Mouse (Mus musculus) liver, embryonic 12.5 days (tissue): ENCODE data around the gene Nfkbid. TPM values are rescaled to one million over a fixed set of nuclear protein-coding genes. Genes with fewer than 3 reads are reported as not detected.
"Not testable (repeated sequence)": the region's sequence is repeated elsewhere in the genome, so short reads cannot be mapped to it uniquely, and the experiment has no call there.

Source experiments
- ATAC-seq: fragments of 200-750 bp; cut with Nextera tagmentation; 2 replicates; pipeline ENCODE4 v1.8.0; 2017; ENCODE audit warnings: moderate number of reproducible peaks, mild to moderate bottlenecking, moderate library complexity
- H3K27ac ChIP-seq: fragments of 300-500 bp; sonication (generic); 2 replicates; pipeline ENCODE4 v1.5.1; 2016; ENCODE audit warnings: mild to moderate bottlenecking
- H3K27me3 ChIP-seq: fragments of 300-500 bp; sonication (generic); replicated peaks from 2 replicates; pipeline ENCODE4 v1.6.1; 2016; ENCODE audit warnings: mild to moderate bottlenecking, moderate library complexity
- H3K36me3 ChIP-seq: fragments of 300-500 bp; sonication (generic); 2 replicates; pipeline ENCODE4 v1.6.1; 2016; ENCODE audit warnings: mild to moderate bottlenecking, moderate library complexity
- H3K4me1 ChIP-seq: fragments of 300-500 bp; sonication (generic); 2 replicates; pipeline ENCODE4 v1.6.1; 2016
- H3K4me2 ChIP-seq: fragments of 300-500 bp; sonication (generic); 2 replicates; pipeline ENCODE4 v1.6.1; 2016; ENCODE audit warnings: mild to moderate bottlenecking, moderate library complexity
- H3K4me3 ChIP-seq: fragments of 300-500 bp; sonication (generic); 2 replicates; pipeline ENCODE4 v1.5.1; 2016; ENCODE audit warnings: mild to moderate bottlenecking, moderate library complexity
- H3K9ac ChIP-seq: fragments of 300-500 bp; sonication (generic); 2 replicates; pipeline ENCODE4 v1.6.1; 2016; ENCODE audit warnings: mild to moderate bottlenecking, moderate library complexity
- H3K9me3 ChIP-seq: fragments of 300-500 bp; sonication (generic); replicated peaks from 2 replicates; pipeline ENCODE4 v1.6.1; 2016; ENCODE audit warnings: mild to moderate bottlenecking, moderate library complexity
- WGBS: fragments of 180-500 bp; shearing (Covaris S2); methylation state at CpG from one replicate; pipeline ENCODE4 v1.1.7; 2016; ENCODE audit not compliant: insufficient replicate concordance; 5-methylcytosine and 5-hydroxymethylcytosine counted together
- polyA plus RNA-seq: library from polyadenylated mRNA; unstranded; fragments of >200 nt; fragmentation: Nextera tagmentation; extraction: Ambion mirVana; gene quantifications from 2 replicates; pipeline ENCODE4 v1.2.1, GENCODE M21; 2016

Gene Nfkbid
- polyA plus RNA-seq, 1 experiment from 2014 or later: 2.1 TPM

- ATAC-seq: peak; percentile 52; the same call in 1 of the 2 replicates
- Histone ChIP-seq H3K4me1 (peaks cover 6% of the 10 kb centered on the region), H3K27me3 (peaks cover 88% of the 10 kb centered on the region), H3K9ac (no peak overlapping the region), H3K4me3 (peak overlapping the region; percentile 8; the same call in 1 of the 2 replicates), H3K9me3 (no peaks in the 10 kb centered on the region), H3K27ac (no peak overlapping the region), H3K36me3 (no peaks in the 10 kb centered on the region), H3K4me2 (peak overlapping the region; percentile 49)
- 2% methylated on average over 25 of the region's 25 CpGs for WGBS
Observed at GRCm38 (mm10) chr7:30453766-30454165, 32.2 kb downstream of the Nfkbid start.

GRCm38 (mm10) chr7:30454259-30454658, 32.7 kb downstream of the Nfkbid start:
- no peak overlapping the region for H3K27ac ChIP-seq
- H3K36me3 ChIP-seq: no peaks in the 10 kb centered on the region
- no peak overlapping the region for H3K9ac ChIP-seq
- H3K4me2 ChIP-seq: peak overlapping the region; percentile 49
- no peak overlapping the region for H3K4me3 ChIP-seq
- WGBS: 13% methylated on average over 6 of the region's 6 CpGs
- no peaks in the 10 kb centered on the region for H3K9me3 ChIP-seq
- H3K27me3 ChIP-seq: peaks cover 93% of the 10 kb centered on the region
- H3K4me1 ChIP-seq: peaks cover 6% of the 10 kb centered on the region
- no peak for ATAC-seq

DNA sequence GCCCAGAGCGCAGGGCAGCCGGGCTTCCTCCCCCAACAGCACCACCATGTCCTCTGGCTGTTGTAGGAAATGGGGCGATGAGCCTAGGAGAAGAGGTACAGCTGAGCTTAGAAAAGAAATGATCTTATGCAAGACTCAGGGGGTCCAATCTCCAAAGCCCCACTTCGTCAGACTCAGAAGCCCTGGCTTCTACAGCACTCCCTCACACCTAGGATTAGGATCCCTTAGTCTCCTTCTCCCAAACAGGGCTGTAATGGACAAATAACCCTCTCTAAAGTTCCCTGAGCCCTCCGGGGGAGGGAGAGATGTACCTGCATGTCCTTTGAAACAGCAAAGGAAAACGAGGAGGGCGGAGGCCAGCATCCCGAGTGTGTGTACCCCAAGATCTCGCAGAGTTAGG, 35.0 kb downstream of the Nfkbid start:
- H3K4me3 ChIP-seq: no peak overlapping the region
- no peak overlapping the region for H3K27ac ChIP-seq
- peak overlapping the region; percentile 4; the same call in 1 of the 2 replicates for H3K4me2 ChIP-seq
- H3K27me3 ChIP-seq: peaks cover 97% of the 10 kb centered on the region
- H3K9me3 ChIP-seq: no peaks in the 10 kb centered on the region
- ATAC-seq: no peak
- 5% methylated on average over 9 of the region's 9 CpGs for WGBS
- H3K9ac ChIP-seq: no peak overlapping the region
- no peaks in the 10 kb centered on the region for H3K36me3 ChIP-seq
- H3K4me1 ChIP-seq: peaks cover 6% of the 10 kb centered on the region

- Histone ChIP-seq H3K27me3 (peaks cover 98% of the 10 kb centered on the region), H3K27ac (no peak overlapping the region), H3K9me3 (no peaks in the 10 kb centered on the region), H3K9ac (no peak overlapping the region), H3K4me1 (peaks cover 6% of the 10 kb centered on the region), H3K36me3 (no peaks in the 10 kb centered on the region), H3K4me2 (peak overlapping the region; percentile 4; the same call in 1 of the 2 replicates), H3K4me3 (no peak overlapping the region)
- ATAC-seq: no peak
- 3% methylated on average over 31 of the region's 31 CpGs for WGBS
Observed at GRCm38 (mm10) chr7:30456911-30457628, 35.5 kb downstream of the Nfkbid start.

DNA sequence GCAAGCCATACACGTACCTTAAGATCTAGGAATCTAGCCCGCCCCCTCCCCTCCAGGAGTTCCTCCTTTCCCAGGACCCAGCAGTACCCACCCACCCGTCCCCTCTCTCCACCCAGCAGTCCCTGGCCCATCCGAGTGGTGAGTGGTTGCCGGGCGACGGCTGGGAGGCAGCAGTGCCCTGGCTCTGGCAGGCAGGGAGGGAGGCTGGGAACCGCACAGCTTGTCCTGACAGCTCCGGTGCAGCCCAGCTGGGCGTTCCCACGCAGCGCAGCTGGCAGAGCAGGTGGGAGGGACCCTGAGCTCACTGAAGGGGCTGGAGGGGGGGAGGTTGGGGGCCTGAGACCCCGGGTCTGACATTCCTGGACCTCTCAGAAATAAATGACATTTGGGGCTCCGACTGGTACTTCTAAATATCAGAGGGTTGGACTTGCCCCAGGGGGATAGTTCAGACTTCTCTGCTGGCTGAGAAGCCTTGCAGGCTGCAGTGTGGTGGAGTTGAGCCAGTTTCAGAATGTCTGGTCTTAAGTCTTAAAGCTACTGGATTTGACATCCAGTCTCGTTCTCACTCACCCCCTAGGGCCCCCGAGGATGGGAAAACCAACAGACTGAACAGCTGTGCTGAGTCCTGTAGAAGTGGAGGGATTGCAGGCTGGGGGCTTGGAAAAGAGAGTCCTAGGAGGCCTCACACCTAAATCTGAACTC, 36.2 kb downstream of the Nfkbid start, which contains the start of the genes Kirrel2 and Nphs1:
TSS of gene Kirrel2 (minus strand) at position 62 of the 702 bp plus-strand sequence.
TSS of gene Nphs1 (plus strand) at position 687 of the 702 bp plus-strand sequence.
- Histone ChIP-seq H3K27ac (no peak within 1 kb of the TSS), H3K36me3 (no peaks in the 10 kb centered on the region), H3K27me3 (peaks cover 99% of the 10 kb centered on the region), H3K4me3 (no peak within 1 kb of the TSS), H3K4me2 (peak within 1 kb of the TSS; percentile 4; the same call in 1 of the 2 replicates), H3K4me1 (peaks cover 6% of the 10 kb centered on the region), H3K9ac (no peak within 1 kb of the TSS), H3K9me3 (no peaks in the 10 kb centered on the region)
- ATAC-seq: no peak
- 3% methylated on average over 16 of the region's 16 CpGs for WGBS

DNA sequence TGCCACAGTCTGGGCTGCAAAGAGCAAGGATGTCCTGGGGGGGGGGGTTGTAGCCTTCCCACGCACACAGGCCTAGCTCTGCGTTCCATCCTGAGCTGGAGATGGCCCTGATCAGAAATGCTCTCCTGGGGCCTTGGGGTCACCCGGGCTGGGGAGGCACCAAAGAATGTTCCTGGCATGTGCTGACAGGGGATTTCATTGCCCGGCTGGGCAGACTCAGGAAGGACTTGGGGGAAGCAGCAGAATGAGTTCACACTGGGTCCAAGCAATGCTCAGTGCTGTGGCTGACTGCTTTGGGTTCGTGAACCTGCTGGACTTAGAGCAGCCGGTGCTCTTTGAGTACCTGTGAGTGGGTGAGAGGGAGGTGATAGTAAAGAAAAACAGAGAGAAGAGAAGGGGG, 38.0 kb downstream of the Nfkbid start:
- Histone ChIP-seq H3K9ac (no peak overlapping the region), H3K36me3 (no peaks in the 10 kb centered on the region), H3K27ac (no peak overlapping the region), H3K27me3 (peaks cover 99% of the 10 kb centered on the region), H3K4me2 (no peak overlapping the region), H3K4me3 (no peak overlapping the region), H3K4me1 (no peaks in the 10 kb centered on the region), H3K9me3 (no peaks in the 10 kb centered on the region)
- ATAC-seq: no peak
- WGBS: 49% methylated on average over 6 of the region's 6 CpGs

GRCm38 (mm10) chr7:30463568-30463967, 42.0 kb downstream of the Nfkbid start:
- Histone ChIP-seq H3K4me3 (no peak overlapping the region), H3K27me3 (peaks cover 100% of the 10 kb centered on the region), H3K9me3 (no peaks in the 10 kb centered on the region), H3K9ac (no peak overlapping the region), H3K4me1 (no peaks in the 10 kb centered on the region), H3K27ac (no peak overlapping the region), H3K36me3 (no peaks in the 10 kb centered on the region), H3K4me2 (no peak overlapping the region)
- WGBS: 23% methylated on average over 7 of the region's 7 CpGs
- ATAC-seq: no peak

GRCm38 (mm10) chr7:30463996-30464395, 42.5 kb downstream of the Nfkbid start:
- no peak overlapping the region for H3K4me2 ChIP-seq
- WGBS: 18% methylated on average over 4 of the region's 4 CpGs
- H3K27ac ChIP-seq: no peak overlapping the region

GRCm38 (mm10) chr7:30464816-30465300, 43.3 kb downstream of the Nfkbid start:
- no peak for ATAC-seq
- H3K9me3 ChIP-seq: no peaks in the 10 kb centered on the region
- H3K27ac ChIP-seq: no peak overlapping the region
- no peaks in the 10 kb centered on the region for H3K4me1 ChIP-seq
- no peak overlapping the region for H3K4me2 ChIP-seq
- WGBS: 12% methylated on average over 6 of the region's 6 CpGs
- no peaks in the 10 kb centered on the region for H3K36me3 ChIP-seq
- H3K27me3 ChIP-seq: peaks cover 89% of the 10 kb centered on the region
- no peak overlapping the region for H3K4me3 ChIP-seq
- no peak overlapping the region for H3K9ac ChIP-seq

More at GRCm38 (mm10) chr7:30463996-30464395, 42.5 kb downstream of the Nfkbid start:
- no peak overlapping the region for H3K4me3 ChIP-seq
- ATAC-seq: no peak
- H3K9ac ChIP-seq: no peak overlapping the region
- H3K27me3 ChIP-seq: peaks cover 97% of the 10 kb centered on the region
- no peaks in the 10 kb centered on the region for H3K36me3 ChIP-seq
- no peaks in the 10 kb centered on the region for H3K9me3 ChIP-seq
- no peaks in the 10 kb centered on the region for H3K4me1 ChIP-seq

- 40% methylated on average over 5 of the region's 5 CpGs for WGBS
- 0 out of 2 replicates have a peak, but pooled peaks cover 3% of the 10 kb centered on the region for H3K9me3 ChIP-seq
- H3K36me3 ChIP-seq: no peaks in the 10 kb centered on the region
- H3K27ac ChIP-seq: no peak overlapping the region
- H3K4me2 ChIP-seq: no peak overlapping the region
- no peak overlapping the region for H3K9ac ChIP-seq
- peaks cover 13% of the 10 kb centered on the region for H3K27me3 ChIP-seq
- no peak for ATAC-seq
- H3K4me1 ChIP-seq: no peaks in the 10 kb centered on the region
- no peak overlapping the region for H3K4me3 ChIP-seq
Observed at GRCm38 (mm10) chr7:30472411-30472810, 50.9 kb downstream of the Nfkbid start.

- Histone ChIP-seq H3K27me3 (peaks cover 18% of the 10 kb centered on the region), H3K4me2 (no peak overlapping the region), H3K36me3 (no peaks in the 10 kb centered on the region), H3K27ac (no peak overlapping the region), H3K4me1 (no peaks in the 10 kb centered on the region), H3K9ac (no peak overlapping the region), H3K4me3 (no peak overlapping the region), H3K9me3 (0 out of 2 replicates have a peak, but pooled peaks cover 3% of the 10 kb centered on the region)
- ATAC-seq: peak; percentile 62; the same call in 1 of the 2 replicates
- 53% methylated on average over 4 of the region's 4 CpGs for WGBS
Observed at GRCm38 (mm10) chr7:30474999-30475398, 53.5 kb downstream of the Nfkbid start.

GRCm38 (mm10) chr7:30476136-30476535, 54.6 kb downstream of the Nfkbid start:
- peaks cover 25% of the 10 kb centered on the region for H3K27me3 ChIP-seq
- H3K9me3 ChIP-seq, H3K27ac ChIP-seq, H3K4me3 ChIP-seq, H3K9ac ChIP-seq, H3K4me2 ChIP-seq, ATAC-seq, H3K4me1 ChIP-seq, H3K36me3 ChIP-seq: not testable (repeated sequence)
- 72% methylated on average over 7 of the region's 7 CpGs for WGBS
